Mouse (Mus musculus): ENCODE data around the gene Rpap1.

The Rpap1 gene

GRCm38 (mm10) chr2:119799181-119799960 is 12.0 kb upstream of the Rpap1 start:
- DNase-seq (ENCODE audit: low read depth, low spot score): no peak

- no peak for DNase-seq (ENCODE audit: low read depth, low spot score)
Measured at GRCm38 (mm10) chr2:119798246-119798927, 11.1 kb upstream of the Rpap1 start.

- no peak for DNase-seq (ENCODE audit: low read depth, low spot score)
Measured at GRCm38 (mm10) chr2:119797279-119797783, 10.0 kb upstream of the Rpap1 start, which contains the start of gene Tyro3. Gene Tyro3, plus strand, starts transcription at chr2:119797733.

- DNase-seq (ENCODE audit: low read depth, low spot score): no peak
Measured at GRCm38 (mm10) chr2:119789996-119790395, 2.7 kb upstream of the Rpap1 start.

- no peak for DNase-seq (ENCODE audit: low read depth, low spot score)
Measured at GRCm38 (mm10) chr2:119767246-119767645, 20.1 kb downstream of the Rpap1 start.

- no peak for DNase-seq (ENCODE audit: low read depth, low spot score)
Measured at GRCm38 (mm10) chr2:119763924-119764323, 23.4 kb downstream of the Rpap1 start.

- no peak for DNase-seq (ENCODE audit: low read depth, low spot score)
Measured at GRCm38 (mm10) chr2:119762276-119762675, 25.1 kb downstream of the Rpap1 start.

GRCm38 (mm10) chr2:119760251-119760650 is 27.1 kb downstream of the Rpap1 start, which contains the start of gene Ltk:
Gene Ltk, minus strand, starts transcription at chr2:119760431.
- DNase-seq (ENCODE audit: low read depth, low spot score): no peak

GRCm38 (mm10) chr2:119758844-119759835 is 28.2 kb downstream of the Rpap1 start:
- no peak for DNase-seq (ENCODE audit: low read depth, low spot score)

- DNase-seq (ENCODE audit: low read depth, low spot score): no peak
Measured at GRCm38 (mm10) chr2:119758101-119758843, 29.1 kb downstream of the Rpap1 start.

- DNase-seq (ENCODE audit: low read depth, low spot score): no peak
Measured at GRCm38 (mm10) chr2:119757601-119758100, 29.7 kb downstream of the Rpap1 start.

- no peak for DNase-seq (ENCODE audit: low read depth, low spot score)
Measured at GRCm38 (mm10) chr2:119749260-119749659, 38.1 kb downstream of the Rpap1 start.

GRCm38 (mm10) chr2:119747554-119747953 is 39.8 kb downstream of the Rpap1 start:
- no peak for DNase-seq (ENCODE audit: low read depth, low spot score)

GRCm38 (mm10) chr2:119745281-119745680 is 42.1 kb downstream of the Rpap1 start:
- no peak for DNase-seq (ENCODE audit: low read depth, low spot score)

GRCm38 (mm10) chr2:119744163-119745111 is 42.9 kb downstream of the Rpap1 start:
- DNase-seq (ENCODE audit: low read depth, low spot score): no peak

GRCm38 (mm10) chr2:119743808-119744162 is 43.6 kb downstream of the Rpap1 start:
- DNase-seq (ENCODE audit: low read depth, low spot score): no peak

- no peak for DNase-seq (ENCODE audit: low read depth, low spot score)
Measured at GRCm38 (mm10) chr2:119743176-119743807, 44.0 kb downstream of the Rpap1 start.

GRCm38 (mm10) chr2:119742461-119743175 is 44.7 kb downstream of the Rpap1 start:
- DNase-seq (ENCODE audit: low read depth, low spot score): no peak

Measured in embryo, embryonic 11.5 days (tissue).